Mouse (Mus musculus): ENCODE data around the gene Ly86.

- TF ChIP-seq CTCF (conservative IDR thresholded peaks at IDR 0.05; ENCODE audit: low read length) (no peak), NANOG (IDR thresholded peaks at IDR 0.05; ENCODE audit: borderline replicate concordance, low read length) (no peak)
These were observed 114.0 kb downstream of the Ly86 start for GRCm38 (mm10) chr13:37459022-37459421.
